Mouse (Mus musculus): ENCODE measurements around the gene Zzef1. TPM values are rescaled to one million over a fixed set of nuclear protein-coding genes. Genes with fewer than 3 reads are reported as not detected.

Gene Zzef1
- polyA plus RNA-seq, 1 experiment = 17.9 TPM

- H3K4me1 ChIP-seq (ENCODE audit: control insufficient read depth, insufficient read depth, low read length) = no peaks in the 10 kb centered on the region
- no peak overlapping the region for H3K27ac ChIP-seq (ENCODE audit: control insufficient read depth, insufficient read depth, low read depth, low read length, poor library complexity)
- TF ChIP-seq CTCF (IDR thresholded peaks at IDR 0.05; ENCODE audit: control insufficient read depth, insufficient read depth, low read length) (no peak), POLR2A (IDR thresholded peaks at IDR 0.05; ENCODE audit: borderline replicate concordance, control insufficient read depth, low read depth, low read length) (no peak)
- no peak overlapping the region for H3K4me3 ChIP-seq (replicated peaks; ENCODE audit: control insufficient read depth, low read depth, low read length)
Measured at GRCm38 (mm10) chr11:72846685-72847084, 50.7 kb downstream of the Zzef1 start.

GRCm38 (mm10) chr11:72847831-72848628, 52.0 kb downstream of the Zzef1 start:
- Histone ChIP-seq H3K4me3 (replicated peaks; ENCODE audit: control insufficient read depth, low read depth, low read length) (no peak overlapping the region), H3K4me1 (ENCODE audit: control insufficient read depth, insufficient read depth, low read length) (no peaks in the 10 kb centered on the region), H3K27ac (ENCODE audit: control insufficient read depth, insufficient read depth, low read depth, low read length, poor library complexity) (no peak overlapping the region)
- 79% methylated on average over 1 of the region's 1 CpGs for WGBS
- TF ChIP-seq POLR2A (IDR thresholded peaks at IDR 0.05; ENCODE audit: borderline replicate concordance, control insufficient read depth, low read depth, low read length) (no peak), CTCF (IDR thresholded peaks at IDR 0.05; ENCODE audit: control insufficient read depth, insufficient read depth, low read length) (no peak)

- TF ChIP-seq CTCF (IDR thresholded peaks at IDR 0.05; ENCODE audit: control insufficient read depth, insufficient read depth, low read length) (no peak), POLR2A (IDR thresholded peaks at IDR 0.05; ENCODE audit: borderline replicate concordance, control insufficient read depth, low read depth, low read length) (no peak)
- no peaks in the 10 kb centered on the region for H3K4me1 ChIP-seq (ENCODE audit: control insufficient read depth, insufficient read depth, low read length)
- 91% methylated on average over 9 of the region's 9 CpGs for WGBS
- H3K27ac ChIP-seq (ENCODE audit: control insufficient read depth, insufficient read depth, low read depth, low read length, poor library complexity) = no peak overlapping the region
- no peak overlapping the region for H3K4me3 ChIP-seq (replicated peaks; ENCODE audit: control insufficient read depth, low read depth, low read length)
Measured at GRCm38 (mm10) chr11:72850419-72851131, 54.5 kb downstream of the Zzef1 start.

- Histone ChIP-seq H3K27ac (ENCODE audit: control insufficient read depth, insufficient read depth, low read depth, low read length, poor library complexity) (no peak overlapping the region), H3K4me1 (ENCODE audit: control insufficient read depth, insufficient read depth, low read length) (no peaks in the 10 kb centered on the region), H3K4me3 (replicated peaks; ENCODE audit: control insufficient read depth, low read depth, low read length) (no peak overlapping the region)
- 81% methylated on average over 4 of the region's 4 CpGs for WGBS
- TF ChIP-seq POLR2A (IDR thresholded peaks at IDR 0.05; ENCODE audit: borderline replicate concordance, control insufficient read depth, low read depth, low read length) (no peak), CTCF (IDR thresholded peaks at IDR 0.05; ENCODE audit: control insufficient read depth, insufficient read depth, low read length) (no peak)
Measured at GRCm38 (mm10) chr11:72851214-72851613, 55.2 kb downstream of the Zzef1 start.

GRCm38 (mm10) chr11:72852122-72852521, 56.1 kb downstream of the Zzef1 start:
- no peak overlapping the region for H3K4me3 ChIP-seq (replicated peaks; ENCODE audit: control insufficient read depth, low read depth, low read length)
- H3K27ac ChIP-seq (ENCODE audit: control insufficient read depth, insufficient read depth, low read depth, low read length, poor library complexity) = no peak overlapping the region
- no peaks in the 10 kb centered on the region for H3K4me1 ChIP-seq (ENCODE audit: control insufficient read depth, insufficient read depth, low read length)
- 90% methylated on average over 1 of the region's 1 CpGs for WGBS
- no peak for TF ChIP-seq POLR2A (IDR thresholded peaks at IDR 0.05; ENCODE audit: borderline replicate concordance, control insufficient read depth, low read depth, low read length)
- no peak for TF ChIP-seq CTCF (IDR thresholded peaks at IDR 0.05; ENCODE audit: control insufficient read depth, insufficient read depth, low read length)

GRCm38 (mm10) chr11:72853086-72853485, 57.1 kb downstream of the Zzef1 start:
- Histone ChIP-seq H3K4me3 (replicated peaks; ENCODE audit: control insufficient read depth, low read depth, low read length) (no peak overlapping the region), H3K4me1 (ENCODE audit: control insufficient read depth, insufficient read depth, low read length) (no peaks in the 10 kb centered on the region), H3K27ac (ENCODE audit: control insufficient read depth, insufficient read depth, low read depth, low read length, poor library complexity) (no peak overlapping the region)
- no peak for TF ChIP-seq CTCF (IDR thresholded peaks at IDR 0.05; ENCODE audit: control insufficient read depth, insufficient read depth, low read length)
- TF ChIP-seq POLR2A (IDR thresholded peaks at IDR 0.05; ENCODE audit: borderline replicate concordance, control insufficient read depth, low read depth, low read length) = no peak
- 93% methylated on average over 4 of the region's 4 CpGs for WGBS

- WGBS = 86% methylated on average over 3 of the region's 3 CpGs
- H3K4me3 ChIP-seq (replicated peaks; ENCODE audit: control insufficient read depth, low read depth, low read length) = no peak overlapping the region
- no peak overlapping the region for H3K27ac ChIP-seq (ENCODE audit: control insufficient read depth, insufficient read depth, low read depth, low read length, poor library complexity)
- TF ChIP-seq CTCF (IDR thresholded peaks at IDR 0.05; ENCODE audit: control insufficient read depth, insufficient read depth, low read length) = no peak
- no peak for TF ChIP-seq POLR2A (IDR thresholded peaks at IDR 0.05; ENCODE audit: borderline replicate concordance, control insufficient read depth, low read depth, low read length)
- H3K4me1 ChIP-seq (ENCODE audit: control insufficient read depth, insufficient read depth, low read length) = no peaks in the 10 kb centered on the region
Measured at GRCm38 (mm10) chr11:72854251-72854650, 58.2 kb downstream of the Zzef1 start.

GRCm38 (mm10) chr11:72856764-72857163, 60.7 kb downstream of the Zzef1 start:
- no peaks in the 10 kb centered on the region for H3K4me1 ChIP-seq (ENCODE audit: control insufficient read depth, insufficient read depth, low read length)
- no peak overlapping the region for H3K4me3 ChIP-seq (replicated peaks; ENCODE audit: control insufficient read depth, low read depth, low read length)
- 97% methylated on average over 2 of the region's 2 CpGs for WGBS
- TF ChIP-seq CTCF (IDR thresholded peaks at IDR 0.05; ENCODE audit: control insufficient read depth, insufficient read depth, low read length) (no peak), POLR2A (IDR thresholded peaks at IDR 0.05; ENCODE audit: borderline replicate concordance, control insufficient read depth, low read depth, low read length) (no peak)
- no peak overlapping the region for H3K27ac ChIP-seq (ENCODE audit: control insufficient read depth, insufficient read depth, low read depth, low read length, poor library complexity)

All from bone marrow, adult 2 months (tissue).